Mouse (Mus musculus): ENCODE measurements around the gene Trank1.

Gene Trank1

GRCm38 (mm10) chr9:111425113-111425512 is 113.6 kb downstream of the Trank1 start:
- no peak for DNase-seq (ENCODE audit: low spot score)

GRCm38 (mm10) chr9:111425952-111426351 is 114.4 kb downstream of the Trank1 start:
- no peak for DNase-seq (ENCODE audit: low spot score)

GRCm38 (mm10) chr9:111427891-111428555 is 116.5 kb downstream of the Trank1 start:
- no peak for DNase-seq (ENCODE audit: low spot score)

- no peak for DNase-seq (ENCODE audit: low spot score)
These were observed 117.3 kb downstream of the Trank1 start for GRCm38 (mm10) chr9:111428698-111429362.

- DNase-seq (ENCODE audit: low spot score), result no peak
These were observed 117.8 kb downstream of the Trank1 start for GRCm38 (mm10) chr9:111429363-111429750.

- no peak for DNase-seq (ENCODE audit: low spot score)
These were observed 123.9 kb downstream of the Trank1 start for GRCm38 (mm10) chr9:111435429-111435828.

- DNase-seq (ENCODE audit: low spot score), result peak; percentile 40
These were observed 127.6 kb downstream of the Trank1 start, which contains the start of gene Dclk3 for GRCm38 (mm10) chr9:111438904-111439835. Gene Dclk3, plus strand, starts transcription at chr9:111439081.

- peak; percentile 21 for DNase-seq (ENCODE audit: low spot score)
These were observed 128.3 kb downstream of the Trank1 start for GRCm38 (mm10) chr9:111439836-111440201.

GRCm38 (mm10) chr9:111440446-111440845 is 128.9 kb downstream of the Trank1 start:
- DNase-seq (ENCODE audit: low spot score), result no peak

- no peak for DNase-seq (ENCODE audit: low spot score)
These were observed 129.6 kb downstream of the Trank1 start for GRCm38 (mm10) chr9:111441151-111441550.

Measured in MN1 (cell line).